Mouse (Mus musculus): ENCODE results near the gene Carmil1. TPM values are rescaled to one million over a fixed set of nuclear protein-coding genes. Genes with fewer than 3 reads are reported as not detected.

Gene Carmil1
- polyA plus RNA-seq, 1 experiment from 2014 or later = 16.6 TPM

DNA sequence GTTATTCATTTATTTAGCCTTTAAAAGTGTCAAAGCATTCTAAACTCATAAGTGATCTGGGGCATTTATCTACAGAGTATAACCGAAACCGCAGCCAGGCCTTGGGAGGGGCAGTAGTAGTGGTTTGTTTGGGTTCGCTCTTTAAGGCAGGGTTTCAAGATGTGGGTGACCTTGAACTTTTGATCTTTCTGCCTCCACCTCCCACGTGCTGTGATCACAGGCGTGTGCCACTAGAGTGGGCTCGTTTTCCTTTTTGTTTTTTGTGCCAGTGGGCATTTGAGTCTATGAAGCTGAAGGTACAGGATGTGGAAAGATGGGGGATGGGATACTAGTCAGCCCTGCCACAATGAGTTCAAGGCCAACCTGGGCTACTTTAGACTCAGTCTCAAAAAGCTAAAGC is 34.3 kb downstream of the Carmil1 start:
- Histone ChIP-seq H3K27me3 (ENCODE audit: control insufficient read depth, insufficient read depth, low read length) (no peaks in the 10 kb centered on the region), H3K9me3 (ENCODE audit: control insufficient read depth, low read length) (no peaks in the 10 kb centered on the region), H3K9ac (ENCODE audit: low read length) (no peak overlapping the region), H3K4me3 (ENCODE audit: low read depth, low read length) (no peak overlapping the region), H3K4me2 (no peak overlapping the region), H3K4me1 (ENCODE audit: control insufficient read depth, insufficient read depth, low read length) (no peaks in the 10 kb centered on the region), H3K27ac (ENCODE audit: low read depth, low read length) (no peak overlapping the region), H3K36me3 (ENCODE audit: control insufficient read depth, insufficient read depth, low read length) (no peaks in the 10 kb centered on the region)
- DNase-seq (ENCODE audit: low spot score, missing footprints) (no peak), ATAC-seq (ENCODE audit: low FRiP score) (no peak)
- WGBS = 91% methylated on average over 6 of the region's 6 CpGs

DNA sequence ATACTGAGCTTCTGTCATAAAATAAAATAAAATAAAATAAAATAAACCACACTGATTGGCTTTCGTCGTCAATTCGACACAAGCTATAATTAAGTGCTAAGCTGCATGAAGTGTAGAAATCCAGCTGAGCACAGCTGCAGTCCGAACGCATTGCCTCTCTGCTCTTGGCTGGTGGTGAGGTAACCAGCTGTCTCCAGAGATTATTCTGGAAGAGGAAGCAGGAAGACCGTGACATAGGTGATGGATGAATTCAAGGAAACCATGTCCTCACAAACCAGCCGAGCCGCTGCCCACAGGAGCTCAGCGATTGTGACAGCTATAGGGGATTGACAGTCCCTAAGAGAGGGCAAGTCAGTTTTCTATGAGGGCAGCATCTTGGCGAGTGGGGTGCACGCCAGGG is 36.0 kb downstream of the Carmil1 start:
- H3K36me3 ChIP-seq (ENCODE audit: control insufficient read depth, insufficient read depth, low read length) = no peaks in the 10 kb centered on the region
- no peaks in the 10 kb centered on the region for H3K9me3 ChIP-seq (ENCODE audit: control insufficient read depth, low read length)
- H3K4me3 ChIP-seq (ENCODE audit: low read depth, low read length) = no peak overlapping the region
- 84% methylated on average over 11 of the region's 11 CpGs for WGBS
- ATAC-seq (ENCODE audit: low FRiP score) = no peak
- no peak overlapping the region for H3K9ac ChIP-seq (ENCODE audit: low read length)
- H3K27me3 ChIP-seq (ENCODE audit: control insufficient read depth, insufficient read depth, low read length) = no peaks in the 10 kb centered on the region
- H3K4me1 ChIP-seq (ENCODE audit: control insufficient read depth, insufficient read depth, low read length) = no peaks in the 10 kb centered on the region
- DNase-seq (ENCODE audit: low spot score, missing footprints) = no peak
- no peak overlapping the region for H3K27ac ChIP-seq (ENCODE audit: low read depth, low read length)
- H3K4me2 ChIP-seq = no peak overlapping the region

DNA sequence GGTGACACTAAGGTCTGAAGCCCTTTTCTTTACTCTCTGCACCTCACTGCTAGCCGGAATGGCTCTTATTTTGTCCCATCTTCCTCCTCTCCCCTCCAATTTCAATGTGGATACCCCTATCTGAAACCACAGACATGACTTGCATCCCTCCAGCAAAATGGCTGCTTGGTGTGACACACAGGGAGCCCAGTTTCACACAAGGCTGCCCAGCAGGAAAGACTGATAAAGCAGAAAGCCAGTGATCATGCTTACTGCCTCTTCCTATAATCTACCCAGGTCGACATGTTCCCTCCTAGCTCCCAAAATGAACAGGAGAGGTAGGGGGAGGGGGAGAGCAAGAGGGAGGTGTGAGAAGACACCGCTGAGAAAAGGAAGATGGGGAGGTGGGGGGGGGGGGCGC is 36.6 kb downstream of the Carmil1 start:
- no peaks in the 10 kb centered on the region for H3K9me3 ChIP-seq (ENCODE audit: control insufficient read depth, low read length)
- no peaks in the 10 kb centered on the region for H3K27me3 ChIP-seq (ENCODE audit: control insufficient read depth, insufficient read depth, low read length)
- no peak overlapping the region for H3K4me2 ChIP-seq
- no peaks in the 10 kb centered on the region for H3K4me1 ChIP-seq (ENCODE audit: control insufficient read depth, insufficient read depth, low read length)
- ATAC-seq (ENCODE audit: low FRiP score) = no peak
- no peak overlapping the region for H3K4me3 ChIP-seq (ENCODE audit: low read depth, low read length)
- no peak for DNase-seq (ENCODE audit: low spot score, missing footprints)
- 83% methylated on average over 3 of the region's 4 CpGs for WGBS
- H3K36me3 ChIP-seq (ENCODE audit: control insufficient read depth, insufficient read depth, low read length) = no peaks in the 10 kb centered on the region
- no peak overlapping the region for H3K27ac ChIP-seq (ENCODE audit: low read depth, low read length)
- H3K9ac ChIP-seq (ENCODE audit: low read length) = no peak overlapping the region

DNA sequence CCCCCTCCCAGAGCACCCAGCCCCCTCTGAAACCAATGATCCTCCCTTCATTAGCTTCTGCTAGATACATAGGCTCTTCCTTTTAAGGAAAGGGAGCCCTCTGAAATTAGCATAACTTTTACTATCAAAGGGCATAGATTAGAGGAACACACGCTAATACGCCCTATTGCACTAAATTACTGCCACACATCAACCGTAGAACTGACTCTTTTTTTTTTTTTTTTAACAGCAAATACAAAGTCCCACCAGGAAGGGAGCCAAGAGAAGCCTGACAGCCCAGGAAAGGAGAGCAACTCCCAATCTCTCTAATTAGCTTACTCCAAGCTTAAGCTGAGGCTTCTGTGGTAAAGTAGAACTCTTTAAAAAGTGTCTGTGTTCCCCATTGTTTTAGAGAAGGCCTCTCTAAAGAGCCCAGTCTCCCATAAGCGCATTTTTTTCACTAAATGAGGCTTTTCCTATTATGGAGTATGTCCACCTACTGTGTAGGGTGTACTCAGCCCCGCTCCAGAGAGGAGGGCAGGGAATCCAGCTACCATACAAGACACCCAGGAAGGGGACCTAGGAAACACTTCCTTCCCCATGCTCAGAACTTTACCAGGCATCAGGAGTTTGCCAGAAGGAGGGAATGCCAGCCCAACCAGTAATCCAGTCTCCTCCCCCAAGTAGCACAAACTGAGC is 38.0 kb downstream of the Carmil1 start:
- H3K36me3 ChIP-seq (ENCODE audit: control insufficient read depth, insufficient read depth, low read length) = no peaks in the 10 kb centered on the region
- DNase-seq (ENCODE audit: low spot score, missing footprints) (no peak), ATAC-seq (ENCODE audit: low FRiP score) (no peak)
- no peak overlapping the region for H3K4me2 ChIP-seq
- no peak overlapping the region for H3K27ac ChIP-seq (ENCODE audit: low read depth, low read length)
- H3K4me3 ChIP-seq (ENCODE audit: low read depth, low read length) = no peak overlapping the region
- no peaks in the 10 kb centered on the region for H3K27me3 ChIP-seq (ENCODE audit: control insufficient read depth, insufficient read depth, low read length)
- H3K9ac ChIP-seq (ENCODE audit: low read length) = no peak overlapping the region
- 45% methylated on average over 5 of the region's 5 CpGs for WGBS
- no peaks in the 10 kb centered on the region for H3K4me1 ChIP-seq (ENCODE audit: control insufficient read depth, insufficient read depth, low read length)
- no peaks in the 10 kb centered on the region for H3K9me3 ChIP-seq (ENCODE audit: control insufficient read depth, low read length)

DNA sequence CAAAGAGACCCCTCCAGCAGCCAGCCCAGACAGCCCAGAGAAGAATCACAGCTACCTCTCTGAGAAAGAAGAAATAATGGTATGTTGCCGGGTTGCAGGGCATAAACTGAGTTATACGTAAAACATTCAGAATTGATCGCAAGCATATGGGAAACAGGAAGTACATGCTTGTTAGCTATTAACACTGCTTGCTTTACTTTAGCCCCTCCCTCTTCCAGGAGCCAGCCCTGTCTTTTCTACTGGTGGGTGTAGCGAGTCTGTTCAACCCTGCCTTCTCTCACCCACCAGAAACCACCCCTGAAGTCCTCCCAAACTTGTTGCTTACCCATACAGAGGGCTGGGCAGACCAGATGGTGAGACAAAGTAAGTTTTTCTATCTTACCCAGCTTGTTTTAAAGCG is 39.4 kb downstream of the Carmil1 start:
- no peak for ATAC-seq (ENCODE audit: low FRiP score)
- WGBS = 87% methylated on average over 5 of the region's 5 CpGs
- Histone ChIP-seq H3K9me3 (ENCODE audit: control insufficient read depth, low read length) (no peaks in the 10 kb centered on the region), H3K4me3 (ENCODE audit: low read depth, low read length) (no peak overlapping the region), H3K9ac (ENCODE audit: low read length) (no peak overlapping the region), H3K4me2 (no peak overlapping the region), H3K27me3 (ENCODE audit: control insufficient read depth, insufficient read depth, low read length) (no peaks in the 10 kb centered on the region), H3K27ac (ENCODE audit: low read depth, low read length) (no peak overlapping the region), H3K36me3 (ENCODE audit: control insufficient read depth, insufficient read depth, low read length) (no peaks in the 10 kb centered on the region), H3K4me1 (ENCODE audit: control insufficient read depth, insufficient read depth, low read length) (no peaks in the 10 kb centered on the region)
- DNase-seq (ENCODE audit: low spot score, missing footprints) = no peak

DNA sequence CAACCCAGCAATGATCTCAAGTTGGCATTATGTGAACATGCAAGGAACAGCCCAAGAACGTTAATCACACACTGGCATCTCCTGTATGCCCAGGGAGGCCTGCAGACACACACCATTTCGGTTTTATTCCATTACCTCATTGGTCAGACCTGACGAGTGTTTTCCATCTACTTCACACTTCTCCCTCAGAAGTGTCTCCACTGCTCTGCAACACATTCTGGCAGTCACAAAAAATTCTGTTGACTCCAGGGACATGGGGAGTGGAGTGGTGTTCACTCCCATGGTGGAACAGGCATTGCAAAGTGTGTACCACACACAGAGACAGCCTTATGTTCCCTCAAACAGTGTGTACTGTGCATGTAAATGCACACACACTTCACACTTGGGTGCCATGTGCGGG is 40.2 kb downstream of the Carmil1 start:
- H3K36me3 ChIP-seq (ENCODE audit: control insufficient read depth, insufficient read depth, low read length) = no peaks in the 10 kb centered on the region
- no peak overlapping the region for H3K27ac ChIP-seq (ENCODE audit: low read depth, low read length)
- no peak overlapping the region for H3K9ac ChIP-seq (ENCODE audit: low read length)
- H3K27me3 ChIP-seq (ENCODE audit: control insufficient read depth, insufficient read depth, low read length) = no peaks in the 10 kb centered on the region
- 94% methylated on average over 4 of the region's 4 CpGs for WGBS
- DNase-seq (ENCODE audit: low spot score, missing footprints) = no peak
- H3K4me2 ChIP-seq = no peak overlapping the region
- H3K9me3 ChIP-seq (ENCODE audit: control insufficient read depth, low read length) = no peaks in the 10 kb centered on the region
- ATAC-seq (ENCODE audit: low FRiP score) = no peak
- H3K4me1 ChIP-seq (ENCODE audit: control insufficient read depth, insufficient read depth, low read length) = no peaks in the 10 kb centered on the region
- H3K4me3 ChIP-seq (ENCODE audit: low read depth, low read length) = no peak overlapping the region

DNA sequence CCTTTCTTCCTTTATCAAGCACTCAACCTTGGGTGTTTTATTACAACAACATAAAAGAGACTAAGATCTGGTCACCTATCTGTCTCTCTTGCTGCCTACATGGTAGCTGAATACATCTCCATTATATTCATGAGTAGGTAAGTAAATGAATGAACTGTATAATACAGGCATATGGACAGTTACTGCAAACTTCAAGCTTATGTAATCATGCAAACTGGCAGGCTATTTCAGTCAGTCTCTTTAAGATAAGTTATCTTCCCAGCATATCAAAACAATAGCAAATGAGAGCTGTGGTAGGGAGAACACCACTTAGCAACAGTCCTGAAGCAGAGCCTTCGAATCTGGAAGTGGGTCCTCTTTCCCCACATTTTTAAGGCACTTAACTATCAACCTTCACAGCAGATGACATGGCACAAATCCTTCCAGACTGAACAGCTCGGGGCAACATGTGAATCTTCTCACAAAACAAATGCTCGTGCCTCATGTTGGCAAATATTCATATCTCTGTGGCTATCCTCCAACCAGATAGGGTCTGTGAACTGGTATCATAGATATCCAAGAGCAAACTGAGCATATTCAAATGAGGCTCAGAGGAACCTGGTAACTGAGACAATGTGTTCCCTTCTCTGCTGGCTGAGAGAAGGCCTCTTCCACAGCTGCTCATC is 42.0 kb downstream of the Carmil1 start:
- H3K4me2 ChIP-seq = no peak overlapping the region
- H3K27ac ChIP-seq (ENCODE audit: low read depth, low read length) = no peak overlapping the region
- DNase-seq (ENCODE audit: low spot score, missing footprints) = no peak
- 86% methylated on average over 3 of the region's 3 CpGs for WGBS
- no peaks in the 10 kb centered on the region for H3K9me3 ChIP-seq (ENCODE audit: control insufficient read depth, low read length)
- no peak overlapping the region for H3K4me3 ChIP-seq (ENCODE audit: low read depth, low read length)
- no peak for ATAC-seq (ENCODE audit: low FRiP score)
- H3K27me3 ChIP-seq (ENCODE audit: control insufficient read depth, insufficient read depth, low read length) = no peaks in the 10 kb centered on the region
- H3K36me3 ChIP-seq (ENCODE audit: control insufficient read depth, insufficient read depth, low read length) = no peaks in the 10 kb centered on the region
- H3K4me1 ChIP-seq (ENCODE audit: control insufficient read depth, insufficient read depth, low read length) = no peaks in the 10 kb centered on the region
- H3K9ac ChIP-seq (ENCODE audit: low read length) = no peak overlapping the region

DNA sequence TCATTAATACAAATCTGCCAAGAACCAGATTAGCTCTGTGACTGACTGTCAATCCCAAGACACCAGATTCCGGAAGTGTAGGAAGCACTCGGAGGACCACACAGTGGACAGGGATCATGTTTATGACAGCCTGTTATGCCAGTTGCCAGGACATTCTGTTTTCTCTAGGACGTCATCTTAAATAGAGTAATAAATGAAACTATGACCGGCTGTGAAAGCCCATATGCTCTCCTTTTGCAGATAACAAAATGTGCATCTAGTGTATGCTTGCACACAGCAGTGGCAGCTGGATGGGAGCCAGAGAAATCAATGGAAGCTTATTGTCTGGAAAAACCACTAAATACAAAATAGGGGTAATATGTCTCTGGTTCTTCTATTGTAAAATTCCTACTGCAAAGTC is 43.9 kb downstream of the Carmil1 start:
- no peak overlapping the region for H3K4me2 ChIP-seq
- H3K36me3 ChIP-seq (ENCODE audit: control insufficient read depth, insufficient read depth, low read length) = no peaks in the 10 kb centered on the region
- ATAC-seq (ENCODE audit: low FRiP score) (no peak), DNase-seq (ENCODE audit: low spot score, missing footprints) (no peak)
- WGBS = 92% methylated on average over 4 of the region's 4 CpGs
- no peak overlapping the region for H3K9ac ChIP-seq (ENCODE audit: low read length)
- no peak overlapping the region for H3K4me3 ChIP-seq (ENCODE audit: low read depth, low read length)
- H3K27ac ChIP-seq (ENCODE audit: low read depth, low read length) = no peak overlapping the region
- H3K4me1 ChIP-seq (ENCODE audit: control insufficient read depth, insufficient read depth, low read length) = no peaks in the 10 kb centered on the region
- H3K9me3 ChIP-seq (ENCODE audit: control insufficient read depth, low read length) = no peaks in the 10 kb centered on the region
- no peaks in the 10 kb centered on the region for H3K27me3 ChIP-seq (ENCODE audit: control insufficient read depth, insufficient read depth, low read length)

DNA sequence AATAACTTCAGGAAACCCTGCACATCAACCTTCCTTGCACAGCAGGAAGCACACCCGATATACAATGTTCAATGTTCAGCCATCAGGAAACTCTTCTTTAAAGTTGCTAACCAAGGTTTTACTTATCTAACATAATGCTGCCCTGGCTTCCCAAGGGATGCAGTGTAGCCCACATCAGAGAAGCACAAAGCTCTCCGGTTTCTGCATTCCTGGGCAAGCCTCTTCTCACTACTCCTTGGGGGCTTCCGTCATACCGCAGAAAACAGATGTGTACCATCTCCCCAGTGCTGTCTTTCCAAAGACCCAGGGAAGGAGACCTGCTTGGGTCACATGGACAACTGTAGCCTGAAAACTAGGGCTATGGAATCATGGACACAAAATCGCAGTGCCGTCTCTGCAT is 47.8 kb downstream of the Carmil1 start:
- no peak for DNase-seq (ENCODE audit: low spot score, missing footprints)
- H3K36me3 ChIP-seq (ENCODE audit: control insufficient read depth, insufficient read depth, low read length) = no peaks in the 10 kb centered on the region
- H3K27me3 ChIP-seq (ENCODE audit: control insufficient read depth, insufficient read depth, low read length) = no peaks in the 10 kb centered on the region
- no peak overlapping the region for H3K9ac ChIP-seq (ENCODE audit: low read length)
- ATAC-seq (ENCODE audit: low FRiP score) = no peak
- H3K4me3 ChIP-seq (ENCODE audit: low read depth, low read length) = no peak overlapping the region
- H3K27ac ChIP-seq (ENCODE audit: low read depth, low read length) = no peak overlapping the region
- H3K4me2 ChIP-seq = no peak overlapping the region
- H3K4me1 ChIP-seq (ENCODE audit: control insufficient read depth, insufficient read depth, low read length) = no peaks in the 10 kb centered on the region
- no peaks in the 10 kb centered on the region for H3K9me3 ChIP-seq (ENCODE audit: control insufficient read depth, low read length)
- 85% methylated on average over 6 of the region's 6 CpGs for WGBS

All from midbrain, embryonic 11.5 days (tissue).